Mouse (Mus musculus) heart, embryonic 14.5 days (tissue): ENCODE measurements around the gene Pxn. TPM values are rescaled to one million over a fixed set of nuclear protein-coding genes. Genes with fewer than 3 reads are reported as not detected.

Source experiments
- ATAC-seq: fragments of 200-750 bp; cut with Nextera tagmentation; 2 replicates; pipeline ENCODE4 v1.8.0; 2017; ENCODE audit warnings: low read depth, moderate TSS enrichment; ENCODE audit not compliant: insufficient number of reproducible peaks, insufficient read depth, low FRiP score
- H3K27ac ChIP-seq, 2 experiments: fragments of 200-500 bp in 1 of 2; fragments of 300-500 bp in 1 of 2; sonication (generic) in 1 of 2; replicated peaks in 1 of 2; 2 replicates each; pipeline ENCODE4 v1.5.1; 2012 to 2014; ENCODE audit warnings: low read depth in 2 of 2, low read length in 2 of 2, control low read depth in 1 of 2, mild to moderate bottlenecking in 1 of 2, mixed read lengths in 1 of 2; ENCODE audit not compliant: control insufficient read depth in 1 of 2, insufficient read depth in 1 of 2
- H3K27me3 ChIP-seq: fragments of 300-500 bp; sonication (generic); 2 replicates; pipeline ENCODE4 v1.6.1; 2014; ENCODE audit warnings: mild to moderate bottlenecking, low read length, control low read depth; ENCODE audit not compliant: control insufficient read depth, insufficient read depth
- H3K36me3 ChIP-seq: fragments of 300-500 bp; sonication (generic); 2 replicates; pipeline ENCODE4 v1.6.1; 2014; ENCODE audit warnings: mild to moderate bottlenecking, control low read depth, low read length, mixed read lengths; ENCODE audit not compliant: control insufficient read depth, insufficient read depth
- H3K4me1 ChIP-seq, 2 experiments: fragments of 200-500 bp in 1 of 2; fragments of 300-500 bp in 1 of 2; sonication (generic) in 1 of 2; 2 replicates each; pipeline ENCODE4 v1.6.1; 2012 to 2014; ENCODE audit warnings: low read length in 2 of 2, control low read depth in 1 of 2, mixed read lengths in 1 of 2; ENCODE audit not compliant: control insufficient read depth in 2 of 2, insufficient read depth in 2 of 2
- H3K4me2 ChIP-seq: fragments of 300-500 bp; sonication (generic); 2 replicates; pipeline ENCODE4 v1.6.1; 2014; ENCODE audit warnings: mild to moderate bottlenecking, low read length
- H3K4me3 ChIP-seq, 2 experiments: fragments of 200-500 bp in 1 of 2; fragments of 300-500 bp in 1 of 2; sonication (generic) in 1 of 2; 2 replicates each; pipeline ENCODE4 v1.5.1; 2012 to 2014; ENCODE audit warnings: low read length in 2 of 2, mild to moderate bottlenecking in 2 of 2, control low read depth in 1 of 2, low read depth in 1 of 2, moderate library complexity in 1 of 2; ENCODE audit not compliant: control insufficient read depth in 1 of 2, insufficient read depth in 1 of 2
- H3K9ac ChIP-seq: fragments of 300-500 bp; sonication (generic); 2 replicates; pipeline ENCODE4 v1.6.1; 2014; ENCODE audit warnings: mild to moderate bottlenecking, low read length
- H3K9me3 ChIP-seq: fragments of 300-500 bp; sonication (generic); 2 replicates; pipeline ENCODE4 v1.6.1; 2016; ENCODE audit warnings: low read length, control low read depth; ENCODE audit not compliant: control insufficient read depth
- WGBS: fragments of 180-500 bp; shearing (Covaris S2); extraction: QIAGEN DNeasy Blood & Tissue Kit; methylation state at CpG from one replicate; pipeline ENCODE4 v1.1.7; 2014; 5-methylcytosine and 5-hydroxymethylcytosine counted together
- polyA plus RNA-seq: library from polyadenylated mRNA; unstranded; fragments of >200 nt; fragmentation: Nextera tagmentation; extraction: Ambion mirVana; gene quantifications from 2 replicates; pipeline ENCODE4 v1.2.1, GENCODE M21; 2014

Gene Pxn
- polyA plus RNA-seq, 1 experiment from 2014 or later, result 19.1 TPM

DNA sequence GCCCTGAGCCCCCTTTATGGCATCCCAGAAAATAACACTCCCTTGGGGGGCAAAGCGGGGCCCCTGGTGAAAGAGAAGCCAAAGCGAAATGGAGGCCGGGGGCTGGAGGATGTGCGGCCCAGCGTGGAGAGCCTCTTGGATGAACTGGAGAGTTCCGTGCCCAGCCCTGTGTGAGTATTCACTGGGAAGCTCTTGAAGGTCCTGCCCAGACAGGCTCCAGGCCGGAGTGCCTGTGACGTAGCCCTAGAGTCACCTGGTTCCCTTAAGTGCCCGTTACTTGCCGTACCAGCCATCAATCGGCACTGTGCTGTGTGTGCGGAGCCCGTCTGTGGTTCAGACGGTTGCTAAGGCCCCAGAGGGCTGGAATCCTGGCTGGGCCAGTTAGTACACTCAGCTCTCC, 39.2 kb downstream of the Pxn start:
- no peaks in the 10 kb centered on the region for H3K9me3 ChIP-seq
- no peak overlapping the region for H3K4me2 ChIP-seq
- no peak overlapping the region for H3K27ac ChIP-seq
- H3K36me3 ChIP-seq, result peaks cover 66% of the 10 kb centered on the region
- no peak overlapping the region for H3K9ac ChIP-seq
- H3K4me1 ChIP-seq, result peaks cover 25 to 34% of the 10 kb centered on the region in 2 experiments
- 93% methylated on average over 14 of the region's 14 CpGs for WGBS
- no peak overlapping the region for H3K4me3 ChIP-seq
- no peak for ATAC-seq
- no peaks in the 10 kb centered on the region for H3K27me3 ChIP-seq

DNA sequence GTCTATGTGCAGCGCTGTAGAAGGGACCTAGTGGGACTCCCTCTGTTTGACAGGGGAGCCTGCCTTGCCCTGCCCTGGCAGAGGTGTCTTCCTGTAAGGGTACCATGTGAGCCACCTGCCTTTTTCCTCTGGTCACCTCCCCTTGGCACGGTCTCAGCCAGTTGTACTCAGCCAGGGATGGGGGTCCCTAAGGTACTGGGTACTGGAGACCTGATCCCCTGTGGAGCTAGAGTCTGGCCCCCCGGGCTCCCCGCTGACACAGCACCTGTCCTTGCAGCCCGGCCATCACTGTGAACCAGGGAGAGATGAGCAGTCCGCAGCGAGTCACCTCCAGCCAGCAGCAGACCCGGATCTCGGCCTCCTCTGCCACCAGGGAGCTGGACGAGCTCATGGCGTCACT, 40.1 kb downstream of the Pxn start:
- Histone ChIP-seq H3K4me3 (no peak overlapping the region), H3K9ac (peak overlapping the region; percentile 25; the same call in 1 of the 2 replicates), H3K27me3 (no peaks in the 10 kb centered on the region), H3K27ac (no peak overlapping the region; a peak in 1 of 4 replicates), H3K9me3 (no peaks in the 10 kb centered on the region), H3K36me3 (peaks cover 75% of the 10 kb centered on the region), H3K4me2 (no peak overlapping the region), H3K4me1 (peaks cover 25 to 34% of the 10 kb centered on the region in 2 experiments)
- 68% methylated on average over 11 of the region's 11 CpGs for WGBS
- ATAC-seq, result no peak

DNA sequence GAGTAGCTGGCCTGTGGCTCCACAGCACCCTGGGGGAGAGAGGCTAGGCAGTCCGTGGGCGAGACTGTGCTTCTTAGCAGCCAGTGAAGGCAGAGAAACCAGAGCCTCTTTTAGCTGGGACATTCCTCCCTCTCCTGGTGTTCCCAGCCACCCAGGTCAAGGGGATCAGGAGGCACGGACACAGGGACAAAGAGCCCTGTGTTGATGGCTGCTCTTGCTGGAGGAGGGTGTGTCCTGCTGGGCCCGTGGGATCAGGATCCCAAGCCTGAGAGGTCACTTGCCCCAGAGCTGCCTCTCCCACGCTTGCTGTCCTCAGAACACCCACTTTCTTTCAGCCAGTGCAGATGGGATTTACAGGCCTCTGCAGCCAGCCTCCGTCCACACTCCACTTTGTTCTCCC, 40.5 kb downstream of the Pxn start:
- Histone ChIP-seq H3K27me3 (no peaks in the 10 kb centered on the region), H3K9ac (peak overlapping the region; percentile 25; the same call in 1 of the 2 replicates), H3K27ac (0 out of 4 replicates have a peak overlapping the region, but pooled peaks of 1 of the 2 experiments have one; percentile 9), H3K4me1 (peaks cover 25 to 33% of the 10 kb centered on the region in 2 experiments), H3K4me3 (no peak overlapping the region), H3K36me3 (peaks cover 80% of the 10 kb centered on the region), H3K4me2 (no peak overlapping the region), H3K9me3 (no peaks in the 10 kb centered on the region)
- 59% methylated on average over 6 of the region's 6 CpGs for WGBS
- no peak for ATAC-seq

DNA sequence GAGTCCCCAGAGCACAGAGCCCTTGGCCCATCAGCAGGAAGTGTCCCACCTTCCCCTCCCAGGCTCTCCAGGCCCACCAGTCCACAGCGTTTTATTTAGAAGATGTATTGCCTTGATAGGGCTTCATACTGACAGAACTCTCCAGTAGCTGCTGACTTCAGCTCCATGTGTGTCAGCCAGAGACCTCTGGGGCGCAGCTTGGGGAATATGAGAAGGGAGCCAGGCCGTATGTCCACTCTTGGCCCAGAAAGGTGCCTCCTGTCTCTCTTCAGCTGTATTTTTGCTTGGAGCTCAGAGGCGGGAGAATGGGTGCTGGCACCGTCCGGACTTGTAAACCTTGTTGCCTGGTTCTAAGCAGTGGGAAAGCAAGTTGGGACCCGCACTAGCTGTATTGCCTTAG, 40.9 kb downstream of the Pxn start:
- 83% methylated on average over 7 of the region's 7 CpGs for WGBS
- Histone ChIP-seq H3K27ac (no peak overlapping the region), H3K4me1 (peaks cover 24 to 30% of the 10 kb centered on the region in 2 experiments), H3K4me2 (no peak overlapping the region), H3K4me3 (no peak overlapping the region), H3K9ac (peak overlapping the region; percentile 25; the same call in 1 of the 2 replicates), H3K36me3 (peaks cover 84% of the 10 kb centered on the region), H3K27me3 (no peaks in the 10 kb centered on the region), H3K9me3 (no peaks in the 10 kb centered on the region)
- ATAC-seq, result no peak

DNA sequence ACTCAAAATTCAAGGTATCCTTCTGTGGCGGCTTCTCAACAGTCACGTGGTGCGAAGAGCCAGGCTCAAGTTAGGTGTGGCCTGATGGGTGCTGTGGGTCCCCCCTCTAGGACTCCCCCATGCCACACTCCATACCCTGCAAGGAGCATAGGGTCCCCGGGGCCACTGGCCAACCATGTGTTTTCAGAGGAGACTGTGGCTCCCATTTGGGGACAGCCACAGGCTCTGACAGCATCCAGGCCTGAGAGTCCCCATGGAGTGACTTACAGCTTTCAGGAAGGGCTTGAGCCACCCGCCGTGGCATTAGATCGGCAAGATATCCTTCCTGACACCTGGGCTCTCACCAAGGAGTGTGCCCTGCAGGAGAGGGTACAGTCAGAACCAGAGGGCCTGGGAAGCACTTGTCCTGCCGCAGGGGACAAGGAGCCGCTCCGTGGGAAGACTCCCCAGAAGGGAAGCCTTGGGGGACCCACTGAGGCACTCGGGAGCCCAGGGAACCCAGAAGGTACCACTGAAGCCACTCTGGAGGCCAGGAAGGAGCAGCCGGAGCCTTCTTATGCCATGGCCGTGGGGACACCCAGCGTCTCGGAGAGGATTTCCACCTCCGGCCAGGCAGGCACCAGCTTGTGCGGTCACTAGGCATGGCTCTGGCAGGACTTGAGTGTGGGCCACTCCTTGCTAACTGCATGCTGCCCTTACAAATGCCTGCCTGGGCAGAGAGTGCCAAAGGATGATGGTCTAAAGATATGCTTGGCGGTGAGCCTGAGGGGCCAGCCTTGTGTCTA, 42.2 kb downstream of the Pxn start:
- Histone ChIP-seq H3K9me3 (no peaks in the 10 kb centered on the region), H3K9ac (no peak overlapping the region), H3K4me3 (no peak overlapping the region), H3K27me3 (no peaks in the 10 kb centered on the region), H3K4me1 (peaks cover 11 to 17% of the 10 kb centered on the region in 2 experiments), H3K4me2 (no peak overlapping the region), H3K27ac (no peak overlapping the region), H3K36me3 (peaks cover 97% of the 10 kb centered on the region)
- WGBS, result 88% methylated on average over 18 of the region's 18 CpGs
- no peak for ATAC-seq

DNA sequence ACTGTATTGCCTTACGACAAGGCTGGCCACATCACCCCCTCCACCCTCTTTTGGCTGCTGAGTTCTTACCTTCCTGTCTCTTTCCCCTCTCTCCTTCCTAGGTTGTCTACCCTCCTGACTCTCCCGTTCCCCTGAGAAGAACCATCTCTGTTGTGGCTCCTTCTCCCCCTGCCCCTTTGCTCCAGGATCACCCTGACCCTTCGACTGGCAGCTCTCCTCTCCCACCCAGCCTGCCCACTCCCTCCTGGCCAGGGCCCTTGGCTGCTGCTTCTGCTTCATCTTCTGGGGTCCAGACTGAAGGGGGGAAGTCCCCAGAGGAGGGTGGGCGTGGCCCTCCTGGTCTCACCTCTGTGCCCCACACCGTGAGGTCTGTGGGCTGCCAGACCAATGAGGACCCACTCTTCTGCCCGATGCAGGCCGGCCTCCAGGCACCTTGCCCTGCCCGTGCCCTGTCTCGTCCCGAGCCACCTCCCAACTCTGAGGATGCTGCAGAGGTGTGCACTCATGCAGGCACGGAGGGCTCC, 44.1 kb downstream of the Pxn start:
- Histone ChIP-seq H3K9ac (no peak overlapping the region), H3K36me3 (peaks cover 98% of the 10 kb centered on the region), H3K4me1 (peaks cover 2 to 4% of the 10 kb centered on the region in 2 experiments; a peak in 1 of 4 replicates), H3K27me3 (no peaks in the 10 kb centered on the region), H3K9me3 (no peaks in the 10 kb centered on the region), H3K4me3 (no peak overlapping the region), H3K27ac (no peak overlapping the region), H3K4me2 (no peak overlapping the region)
- ATAC-seq, result no peak
- 77% methylated on average over 11 of the region's 11 CpGs for WGBS

DNA sequence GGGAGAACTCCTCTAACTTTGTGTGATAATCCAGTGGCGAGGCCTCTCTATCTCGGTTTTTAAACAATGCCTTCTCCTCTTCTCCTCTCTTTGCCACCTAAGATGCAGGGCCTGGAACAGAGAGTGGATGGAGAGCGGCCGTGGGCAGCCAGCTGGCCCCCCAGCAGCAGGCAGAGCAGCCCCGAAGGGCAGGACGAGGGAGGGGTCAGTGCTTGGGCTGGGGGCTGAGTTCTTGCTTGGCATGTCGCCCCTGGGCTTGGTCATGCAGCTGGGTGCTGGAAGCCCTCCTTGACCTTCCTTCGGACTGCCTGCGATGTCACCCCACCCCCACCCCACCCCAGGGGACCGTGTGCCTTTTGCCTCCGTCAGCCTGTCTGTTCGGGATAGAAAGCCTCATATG, 44.9 kb downstream of the Pxn start:
- H3K9ac ChIP-seq, result no peak overlapping the region
- peaks cover 2 to 4% of the 10 kb centered on the region in 2 experiments; a peak in 2 of 4 replicates for H3K4me1 ChIP-seq

More for the DNA sequence above, 44.9 kb downstream of the Pxn start:
- ATAC-seq, result no peak
- H3K9me3 ChIP-seq, result no peaks in the 10 kb centered on the region
- no peak overlapping the region for H3K27ac ChIP-seq
- no peak overlapping the region for H3K4me3 ChIP-seq
- H3K27me3 ChIP-seq, result no peaks in the 10 kb centered on the region
- 74% methylated on average over 12 of the region's 12 CpGs for WGBS
- H3K4me2 ChIP-seq, result no peak overlapping the region
- H3K36me3 ChIP-seq, result peaks cover 89% of the 10 kb centered on the region
